Mouse (Mus musculus): ENCODE measurements around the gene Hao1. TPM values are rescaled to one million over a fixed set of nuclear protein-coding genes. Genes with fewer than 3 reads are reported as not detected.

Hao1 gene
- polyA plus RNA-seq, 1 experiment from 2014 or later, result 0.09 TPM

GRCm38 (mm10) chr2:134452748-134453147, 101.4 kb downstream of the Hao1 start:
- Histone ChIP-seq H3K9ac (ENCODE audit: low read depth, low read length) (no peak overlapping the region), H3K4me2 (ENCODE audit: low read length) (no peak overlapping the region), H3K27ac (no peak overlapping the region), H3K36me3 (ENCODE audit: insufficient read depth, low read length) (no peaks in the 10 kb centered on the region), H3K4me1 (replicated peaks; ENCODE audit: insufficient read depth, low read length) (no peaks in the 10 kb centered on the region), H3K27me3 (ENCODE audit: insufficient read depth, low read length) (no peaks in the 10 kb centered on the region), H3K4me3 (replicated peaks; ENCODE audit: low read depth, low read length) (no peak overlapping the region), H3K9me3 (replicated peaks; ENCODE audit: low read length) (no peaks in the 10 kb centered on the region)
- no peak for ATAC-seq (replicated peaks; ENCODE audit: low FRiP score, low read depth)
- 83% methylated on average over 1 of the region's 1 CpGs for WGBS
- DNase-seq (ENCODE audit: low spot score), result no peak
- TF ChIP-seq CTCF (IDR thresholded peaks at IDR 0.05; ENCODE audit: low read depth), result no peak

GRCm38 (mm10) chr2:134450976-134451375, 103.2 kb downstream of the Hao1 start:
- no peak overlapping the region for H3K4me3 ChIP-seq (replicated peaks; ENCODE audit: low read depth, low read length)
- H3K4me2 ChIP-seq (ENCODE audit: low read length), result no peak overlapping the region
- no peaks in the 10 kb centered on the region for H3K27me3 ChIP-seq (ENCODE audit: insufficient read depth, low read length)
- no peak for TF ChIP-seq CTCF (IDR thresholded peaks at IDR 0.05; ENCODE audit: low read depth)
- ATAC-seq (replicated peaks; ENCODE audit: low FRiP score, low read depth) (no peak), DNase-seq (ENCODE audit: low spot score) (no peak)
- H3K9me3 ChIP-seq (replicated peaks; ENCODE audit: low read length), result no peaks in the 10 kb centered on the region
- no peaks in the 10 kb centered on the region for H3K4me1 ChIP-seq (replicated peaks; ENCODE audit: insufficient read depth, low read length)
- no peak overlapping the region for H3K9ac ChIP-seq (ENCODE audit: low read depth, low read length)
- no peak overlapping the region for H3K27ac ChIP-seq
- 73% methylated on average over 1 of the region's 1 CpGs for WGBS
- no peaks in the 10 kb centered on the region for H3K36me3 ChIP-seq (ENCODE audit: insufficient read depth, low read length)

Other genes starting within 250 kb of the Hao1 start
- 12.5 and 13.8 TPM in 2 replicates for gene Tmx4, start 89.8 kb upstream of the Hao1 start, polyA plus RNA-seq (2015; fragmentation: Nextera tagmentation; extraction: Ambion mirVana)
- gene Plcb1, start 231.7 kb upstream of the Hao1 start, polyA plus RNA-seq (2015; fragmentation: Nextera tagmentation; extraction: Ambion mirVana), result 20.8 and 23.1 TPM in 2 replicates

All from kidney, postnatal 0 days (tissue).